Mouse (Mus musculus) lung, embryonic 15.5 days (tissue): ENCODE measurements around the gene Igf2bp2. TPM values are rescaled to one million over a fixed set of nuclear protein-coding genes. Genes with fewer than 3 reads are reported as not detected.

Experiments
- ATAC-seq: fragments of 200-750 bp; cut with Nextera tagmentation; 2 replicates; pipeline ENCODE4 v1.8.0; 2017; ENCODE audit warnings: moderate number of reproducible peaks, borderline replicate concordance; ENCODE audit not compliant: low FRiP score, low TSS enrichment; ENCODE audit errors: extremely low read depth
- H3K27ac ChIP-seq: fragments of 300-500 bp; sonication (generic); 2 replicates; pipeline ENCODE4 v1.5.1; 2015; ENCODE audit warnings: moderate library complexity, mild to moderate bottlenecking, inconsistent platforms
- H3K27me3 ChIP-seq: fragments of 300-500 bp; sonication (generic); 2 replicates; pipeline ENCODE4 v1.6.1; 2015; ENCODE audit warnings: inconsistent platforms
- H3K36me3 ChIP-seq: fragments of 300-500 bp; sonication (generic); 2 replicates; pipeline ENCODE4 v1.6.1; 2015; ENCODE audit warnings: inconsistent platforms
- H3K4me1 ChIP-seq: fragments of 300-500 bp; sonication (generic); 2 replicates; pipeline ENCODE4 v1.6.1; 2015; ENCODE audit warnings: inconsistent platforms
- H3K4me2 ChIP-seq: fragments of 300-500 bp; sonication (generic); 2 replicates; pipeline ENCODE4 v1.6.1; 2015; ENCODE audit warnings: inconsistent platforms, mild to moderate bottlenecking, moderate library complexity
- H3K4me3 ChIP-seq: fragments of 300-500 bp; sonication (generic); 2 replicates; pipeline ENCODE4 v1.5.1; 2015; ENCODE audit warnings: mild to moderate bottlenecking, inconsistent platforms
- H3K9ac ChIP-seq: fragments of 300-500 bp; sonication (generic); 2 replicates; pipeline ENCODE4 v1.6.1; 2015; ENCODE audit warnings: inconsistent platforms
- H3K9me3 ChIP-seq: fragments of 300-500 bp; sonication (generic); 2 replicates; pipeline ENCODE4 v1.6.1; 2016; ENCODE audit warnings: inconsistent platforms
- WGBS: fragments of 180-500 bp; shearing (Covaris S2); methylation state at CpG from one replicate; pipeline ENCODE4 v1.1.7; 2015; 5-methylcytosine and 5-hydroxymethylcytosine counted together
- polyA plus RNA-seq: library from polyadenylated mRNA; unstranded; fragments of >200 nt; fragmentation: Nextera tagmentation; extraction: Ambion mirVana; gene quantifications from 2 replicates; pipeline ENCODE4 v1.2.1, GENCODE M21; 2015

The Igf2bp2 gene
- polyA plus RNA-seq, 1 experiment from 2014 or later: 55.8 TPM

GRCm38 (mm10) chr16:22164446-22164845, 1.3 kb upstream of the Igf2bp2 start:
- Histone ChIP-seq H3K4me3 (no peak overlapping the region), H3K27ac (no peak overlapping the region), H3K4me1 (peaks cover 22% of the 10 kb centered on the region; the same call in 1 of the 2 replicates), H3K27me3 (no peaks in the 10 kb centered on the region), H3K4me2 (peak overlapping the region; percentile 91), H3K36me3 (no peaks in the 10 kb centered on the region), H3K9ac (no peak overlapping the region), H3K9me3 (no peaks in the 10 kb centered on the region)
- WGBS: 28% methylated on average over 8 of the region's 8 CpGs
- ATAC-seq: no peak

- peak overlapping the region; percentile 90 for H3K9ac ChIP-seq
- peak overlapping the region; percentile 91 for H3K27ac ChIP-seq
- ATAC-seq: peak; percentile 50
- H3K36me3 ChIP-seq: no peaks in the 10 kb centered on the region
- WGBS: 0% methylated on average over 27 of the region's 27 CpGs
- peaks cover 25% of the 10 kb centered on the region; the same call in 1 of the 2 replicates for H3K4me1 ChIP-seq
- H3K4me2 ChIP-seq: peak overlapping the region; percentile 91
- H3K27me3 ChIP-seq: no peaks in the 10 kb centered on the region
- H3K4me3 ChIP-seq: peak overlapping the region; percentile 97
- no peaks in the 10 kb centered on the region for H3K9me3 ChIP-seq
Observed at GRCm38 (mm10) chr16:22163456-22163851, 355 bp upstream of the Igf2bp2 start.

GRCm38 (mm10) chr16:22162066-22162511, 1.0 kb downstream of the Igf2bp2 start:
- Histone ChIP-seq H3K4me3 (peak overlapping the region; percentile 97), H3K9me3 (no peaks in the 10 kb centered on the region), H3K4me1 (peaks cover 25% of the 10 kb centered on the region; the same call in 1 of the 2 replicates), H3K36me3 (no peaks in the 10 kb centered on the region), H3K27ac (peak overlapping the region; percentile 91), H3K27me3 (no peaks in the 10 kb centered on the region), H3K4me2 (peak overlapping the region; percentile 91), H3K9ac (peak overlapping the region; percentile 90)
- under 1% methylated on average over 19 of the region's 19 CpGs for WGBS
- ATAC-seq: no peak

- Histone ChIP-seq H3K4me3 (peak overlapping the region; percentile 97), H3K36me3 (no peaks in the 10 kb centered on the region), H3K9ac (peak overlapping the region; percentile 90), H3K27ac (peak overlapping the region; percentile 91), H3K27me3 (no peaks in the 10 kb centered on the region), H3K9me3 (no peaks in the 10 kb centered on the region), H3K4me2 (peak overlapping the region; percentile 91), H3K4me1 (peaks cover 25% of the 10 kb centered on the region; the same call in 1 of the 2 replicates)
- peak; percentile 28; the same call in 1 of the 2 replicates for ATAC-seq
- WGBS: under 1% methylated on average over 68 of the region's 71 CpGs
Observed at GRCm38 (mm10) chr16:22161351-22162065, 1.6 kb downstream of the Igf2bp2 start.

- no peak overlapping the region for H3K9ac ChIP-seq
- no peak overlapping the region for H3K27ac ChIP-seq
- ATAC-seq: no peak
- peak overlapping the region; percentile 91 for H3K4me2 ChIP-seq
- H3K36me3 ChIP-seq: no peaks in the 10 kb centered on the region
- peak overlapping the region; percentile 97 for H3K4me3 ChIP-seq
- H3K27me3 ChIP-seq: no peaks in the 10 kb centered on the region
- WGBS: 2% methylated on average over 16 of the region's 16 CpGs
- H3K9me3 ChIP-seq: no peaks in the 10 kb centered on the region
- H3K4me1 ChIP-seq: peaks cover 25% of the 10 kb centered on the region; the same call in 1 of the 2 replicates
Observed at GRCm38 (mm10) chr16:22160386-22161145, 2.5 kb downstream of the Igf2bp2 start.

- no peak for ATAC-seq
- Histone ChIP-seq H3K4me3 (no peak overlapping the region), H3K4me1 (peaks cover 18% of the 10 kb centered on the region), H3K9me3 (no peaks in the 10 kb centered on the region), H3K9ac (no peak overlapping the region), H3K4me2 (no peak overlapping the region), H3K36me3 (no peaks in the 10 kb centered on the region), H3K27me3 (no peaks in the 10 kb centered on the region), H3K27ac (no peak overlapping the region)
- 92% methylated on average over 11 of the region's 11 CpGs for WGBS
Observed at GRCm38 (mm10) chr16:22152941-22153444, 10.1 kb downstream of the Igf2bp2 start.

GRCm38 (mm10) chr16:22151706-22152315, 11.3 kb downstream of the Igf2bp2 start:
- H3K27me3 ChIP-seq: no peaks in the 10 kb centered on the region
- H3K4me1 ChIP-seq: peaks cover 18% of the 10 kb centered on the region
- H3K9me3 ChIP-seq: no peaks in the 10 kb centered on the region
- ATAC-seq: no peak
- no peaks in the 10 kb centered on the region for H3K36me3 ChIP-seq
- H3K9ac ChIP-seq: no peak overlapping the region
- no peak overlapping the region for H3K4me2 ChIP-seq
- 29% methylated on average over 8 of the region's 11 CpGs for WGBS
- no peak overlapping the region for H3K27ac ChIP-seq
- no peak overlapping the region for H3K4me3 ChIP-seq

- no peaks in the 10 kb centered on the region for H3K27me3 ChIP-seq
- WGBS: 21% methylated on average over 2 of the region's 2 CpGs
- no peaks in the 10 kb centered on the region for H3K9me3 ChIP-seq
- no peak overlapping the region for H3K9ac ChIP-seq
- H3K4me3 ChIP-seq: no peak overlapping the region
- peaks cover 18% of the 10 kb centered on the region for H3K4me1 ChIP-seq
- no peak for ATAC-seq
- H3K36me3 ChIP-seq: no peaks in the 10 kb centered on the region
- H3K4me2 ChIP-seq: peak overlapping the region; percentile 23; the same call in 1 of the 2 replicates
- no peak overlapping the region for H3K27ac ChIP-seq
Observed at GRCm38 (mm10) chr16:22150421-22150820, 12.7 kb downstream of the Igf2bp2 start.

GRCm38 (mm10) chr16:22149659-22150345, 13.3 kb downstream of the Igf2bp2 start:
- Histone ChIP-seq H3K36me3 (no peaks in the 10 kb centered on the region), H3K9ac (no peak overlapping the region), H3K4me2 (no peak overlapping the region; the same call in 1 of the 2 replicates), H3K4me1 (peaks cover 18% of the 10 kb centered on the region), H3K27me3 (no peaks in the 10 kb centered on the region), H3K9me3 (no peaks in the 10 kb centered on the region), H3K4me3 (no peak overlapping the region), H3K27ac (no peak overlapping the region)
- no peak for ATAC-seq
- WGBS: 59% methylated on average over 10 of the region's 10 CpGs

- 28% methylated on average over 2 of the region's 2 CpGs for WGBS
- H3K9ac ChIP-seq: no peak overlapping the region
Observed at GRCm38 (mm10) chr16:22149076-22149475, 14.0 kb downstream of the Igf2bp2 start.

GRCm38 (mm10) chr16:22147131-22147530, 16.0 kb downstream of the Igf2bp2 start:
- Histone ChIP-seq H3K36me3 (no peaks in the 10 kb centered on the region), H3K27me3 (no peaks in the 10 kb centered on the region), H3K4me3 (no peak overlapping the region), H3K9ac (no peak overlapping the region), H3K27ac (no peak overlapping the region), H3K9me3 (no peaks in the 10 kb centered on the region), H3K4me2 (no peak overlapping the region), H3K4me1 (peaks cover 15% of the 10 kb centered on the region)
- no peak for ATAC-seq
- WGBS: 47% methylated on average over 1 of the region's 1 CpGs

More at GRCm38 (mm10) chr16:22149076-22149475, 14.0 kb downstream of the Igf2bp2 start:
- H3K4me3 ChIP-seq: no peak overlapping the region
- no peaks in the 10 kb centered on the region for H3K27me3 ChIP-seq
- H3K9me3 ChIP-seq: no peaks in the 10 kb centered on the region
- ATAC-seq: no peak
- H3K36me3 ChIP-seq: no peaks in the 10 kb centered on the region
- peaks cover 18% of the 10 kb centered on the region for H3K4me1 ChIP-seq
- no peak overlapping the region for H3K4me2 ChIP-seq
- H3K27ac ChIP-seq: no peak overlapping the region
